Mouse (Mus musculus) forebrain, embryonic 12.5 days (tissue): ENCODE data around the gene Etv6. TPM values are rescaled to one million over a fixed set of nuclear protein-coding genes. Genes with fewer than 3 reads are reported as not detected.

Experiments used
- ATAC-seq: fragments of 200-750 bp; cut with Nextera tagmentation; 2 replicates; pipeline ENCODE4 v1.8.0; 2017; ENCODE audit warnings: moderate TSS enrichment; ENCODE audit not compliant: low FRiP score
- H3K27ac ChIP-seq: fragments of 300-500 bp; sonication (generic); 2 replicates; pipeline ENCODE4 v1.5.1; 2016; ENCODE audit warnings: mild to moderate bottlenecking
- H3K27me3 ChIP-seq: fragments of 300-500 bp; sonication (generic); 2 replicates; pipeline ENCODE4 v1.6.1; 2016; ENCODE audit warnings: mild to moderate bottlenecking
- H3K36me3 ChIP-seq: fragments of 300-500 bp; sonication (generic); replicated peaks from 2 replicates; pipeline ENCODE4 v1.6.1; 2016; ENCODE audit warnings: mild to moderate bottlenecking
- H3K4me1 ChIP-seq: fragments of 300-500 bp; sonication (generic); 2 replicates; pipeline ENCODE4 v1.6.1; 2016
- H3K4me2 ChIP-seq: fragments of 300-500 bp; sonication (generic); 2 replicates; pipeline ENCODE4 v1.6.1; 2016; ENCODE audit warnings: mild to moderate bottlenecking, moderate library complexity
- H3K4me3 ChIP-seq: fragments of 300-500 bp; sonication (generic); replicated peaks from 2 replicates; pipeline ENCODE4 v1.5.1; 2016; ENCODE audit warnings: mild to moderate bottlenecking
- H3K9ac ChIP-seq: fragments of 300-500 bp; sonication (generic); 2 replicates; pipeline ENCODE4 v1.6.1; 2016; ENCODE audit warnings: mild to moderate bottlenecking
- H3K9me3 ChIP-seq: fragments of 300-500 bp; sonication (generic); 2 replicates; pipeline ENCODE4 v1.6.1; 2016
- WGBS: fragments of 180-500 bp; shearing (Covaris S2); methylation state at CpG from one replicate; pipeline ENCODE4 v1.1.7; 2016; 5-methylcytosine and 5-hydroxymethylcytosine counted together
- polyA plus RNA-seq: library from polyadenylated mRNA; unstranded; fragments of >200 nt; fragmentation: Nextera tagmentation; extraction: Ambion mirVana; gene quantifications from 2 replicates; pipeline ENCODE4 v1.2.1, GENCODE M21; 2016

The Etv6 gene
- polyA plus RNA-seq, 1 experiment from 2014 or later, result 15.0 TPM

DNA sequence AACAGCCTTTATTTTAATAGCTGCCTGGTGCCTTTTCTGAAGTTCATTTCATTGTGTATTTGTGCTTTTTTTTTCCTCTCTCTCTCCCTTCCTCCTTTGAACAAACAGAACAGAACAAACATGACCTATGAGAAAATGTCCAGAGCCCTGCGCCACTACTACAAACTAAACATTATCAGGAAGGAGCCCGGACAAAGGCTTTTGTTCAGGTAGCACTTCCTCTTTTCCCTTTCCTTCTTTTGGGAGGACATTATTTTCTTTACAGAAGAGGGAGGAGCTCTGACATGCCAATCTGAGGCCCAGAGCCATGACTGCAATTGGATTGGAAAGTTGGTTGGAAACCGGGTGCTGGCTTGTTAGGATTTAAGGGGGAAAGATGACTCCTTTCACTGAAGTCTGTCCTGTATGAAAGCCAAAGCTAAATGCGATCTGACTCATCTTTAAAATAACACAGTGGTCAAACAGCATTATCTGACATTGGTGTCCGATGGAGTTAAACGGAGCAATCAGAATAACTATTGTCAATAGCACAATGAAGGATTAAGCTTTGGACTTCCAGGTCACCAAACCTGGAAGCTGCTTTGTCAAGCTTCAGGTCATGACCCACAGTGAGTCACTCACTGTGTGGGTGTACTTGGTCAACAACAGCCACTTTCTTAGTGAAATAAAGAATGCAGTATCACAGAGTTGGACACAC is 227.6 kb downstream of the Etv6 start:
- Histone ChIP-seq H3K4me3 (no peak overlapping the region), H3K27ac (no peak overlapping the region), H3K9me3 (peaks cover 4% of the 10 kb centered on the region; the same call in 1 of the 2 replicates), H3K9ac (no peak overlapping the region), H3K4me1 (no peaks in the 10 kb centered on the region), H3K27me3 (no peaks in the 10 kb centered on the region), H3K4me2 (no peak overlapping the region), H3K36me3 (peaks cover 49% of the 10 kb centered on the region)
- WGBS, result 76% methylated on average over 6 of the region's 6 CpGs
- no peak for ATAC-seq

GRCm38 (mm10) chr6:134273884-134274283 is 238.4 kb downstream of the Etv6 start:
- no peak overlapping the region for H3K27ac ChIP-seq
- no peak overlapping the region for H3K9ac ChIP-seq
- 92% methylated on average over 2 of the region's 2 CpGs for WGBS
- no peak overlapping the region for H3K4me3 ChIP-seq
- H3K4me2 ChIP-seq, result no peak overlapping the region
- H3K4me1 ChIP-seq, result no peaks in the 10 kb centered on the region
- peaks cover 11% of the 10 kb centered on the region; the same call in 1 of the 2 replicates for H3K36me3 ChIP-seq
- no peaks in the 10 kb centered on the region for H3K9me3 ChIP-seq
- H3K27me3 ChIP-seq, result no peaks in the 10 kb centered on the region
- no peak for ATAC-seq

DNA sequence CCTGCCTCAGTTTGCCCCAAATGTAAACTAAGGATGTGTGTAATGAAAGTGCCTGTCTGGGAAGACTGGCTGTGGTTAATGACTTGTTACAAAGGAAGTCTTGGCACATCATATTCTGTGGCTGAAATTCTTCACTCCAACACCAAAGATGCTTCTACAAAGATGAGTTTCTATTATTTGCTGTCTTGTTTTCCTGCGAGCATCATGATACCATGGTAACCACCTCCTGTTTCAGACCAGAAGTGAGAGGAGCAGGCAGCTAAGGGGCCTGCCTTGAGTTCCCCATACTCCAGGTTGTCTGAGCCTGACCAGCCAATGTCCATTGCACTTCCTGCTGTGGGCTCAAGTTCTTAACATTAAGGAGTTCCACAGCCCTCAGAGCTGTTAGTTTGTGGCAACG is 241.5 kb downstream of the Etv6 start:
- H3K27me3 ChIP-seq, result no peaks in the 10 kb centered on the region
- no peak for ATAC-seq
- no peak overlapping the region for H3K4me3 ChIP-seq
- no peaks in the 10 kb centered on the region for H3K4me1 ChIP-seq
- H3K9me3 ChIP-seq, result no peaks in the 10 kb centered on the region
- no peak overlapping the region for H3K9ac ChIP-seq
- H3K27ac ChIP-seq, result no peak overlapping the region
- no peak overlapping the region for H3K4me2 ChIP-seq
- WGBS, result 83% methylated on average over 2 of the region's 2 CpGs
- no peaks in the 10 kb centered on the region for H3K36me3 ChIP-seq

GRCm38 (mm10) chr6:134282095-134282494 is 246.6 kb downstream of the Etv6 start:
- no peaks in the 10 kb centered on the region for H3K36me3 ChIP-seq
- no peak overlapping the region for H3K4me2 ChIP-seq
- H3K9ac ChIP-seq, result no peak overlapping the region
- H3K4me1 ChIP-seq, result no peaks in the 10 kb centered on the region
- no peak for ATAC-seq
- whole genome bisulfite sequencing, result 84% methylated on average over 3 of the region's 3 CpGs
- H3K9me3 ChIP-seq, result no peaks in the 10 kb centered on the region
- no peaks in the 10 kb centered on the region for H3K27me3 ChIP-seq
- H3K27ac ChIP-seq, result no peak overlapping the region
- H3K4me3 ChIP-seq, result no peak overlapping the region

- no peak for ATAC-seq
- H3K4me1 ChIP-seq, result no peaks in the 10 kb centered on the region
Observed at GRCm38 (mm10) chr6:134291823-134292222, 256.3 kb downstream of the Etv6 start.

DNA sequence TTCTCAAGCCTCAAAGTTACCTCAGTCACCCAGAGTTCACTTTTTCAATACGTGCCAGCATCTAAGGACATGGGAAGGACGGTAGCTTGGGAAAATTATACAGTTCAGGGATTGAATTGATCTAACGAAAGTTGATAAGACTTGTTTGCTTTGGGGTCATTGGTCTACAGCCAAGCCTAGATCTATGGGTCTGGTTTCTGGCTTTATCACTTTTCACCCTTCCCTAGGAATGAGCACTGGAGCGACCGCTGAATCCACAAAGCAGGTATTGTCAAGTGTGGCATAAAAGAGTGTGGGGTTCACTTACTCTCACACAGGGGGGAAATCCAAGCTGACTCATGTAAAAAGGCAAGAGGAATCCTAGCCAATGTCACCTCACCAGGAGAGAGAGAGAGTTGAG is 256.9 kb downstream of the Etv6 start:
- Histone ChIP-seq H3K4me3 (no peak overlapping the region), H3K27me3 (no peaks in the 10 kb centered on the region), H3K9ac (no peak overlapping the region), H3K27ac (no peak overlapping the region), H3K36me3 (no peaks in the 10 kb centered on the region), H3K4me1 (no peaks in the 10 kb centered on the region), H3K9me3 (no peaks in the 10 kb centered on the region), H3K4me2 (no peak overlapping the region)
- 93% methylated on average over 5 of the region's 5 CpGs for WGBS
- ATAC-seq, result no peak

More at GRCm38 (mm10) chr6:134291823-134292222, 256.3 kb downstream of the Etv6 start:
- Histone ChIP-seq H3K27me3 (no peaks in the 10 kb centered on the region), H3K27ac (no peak overlapping the region), H3K4me2 (no peak overlapping the region), H3K9ac (no peak overlapping the region), H3K9me3 (no peaks in the 10 kb centered on the region), H3K4me3 (no peak overlapping the region), H3K36me3 (no peaks in the 10 kb centered on the region)
- WGBS, result 85% methylated on average over 3 of the region's 3 CpGs

GRCm38 (mm10) chr6:134293615-134294508 is 258.4 kb downstream of the Etv6 start:
- H3K4me2 ChIP-seq, result no peak overlapping the region
- WGBS, result 50% methylated on average over 9 of the region's 9 CpGs
- H3K36me3 ChIP-seq, result no peaks in the 10 kb centered on the region
- H3K4me1 ChIP-seq, result no peaks in the 10 kb centered on the region
- no peaks in the 10 kb centered on the region for H3K27me3 ChIP-seq
- no peak overlapping the region for H3K9ac ChIP-seq
- H3K9me3 ChIP-seq, result no peaks in the 10 kb centered on the region
- H3K4me3 ChIP-seq, result no peak overlapping the region
- H3K27ac ChIP-seq, result no peak overlapping the region
- ATAC-seq, result no peak

- no peaks in the 10 kb centered on the region for H3K27me3 ChIP-seq
- no peak overlapping the region for H3K27ac ChIP-seq
- 81% methylated on average over 13 of the region's 13 CpGs for WGBS
- no peak overlapping the region for H3K4me3 ChIP-seq
- no peaks in the 10 kb centered on the region for H3K9me3 ChIP-seq
- H3K9ac ChIP-seq, result no peak overlapping the region
- ATAC-seq, result no peak
- no peaks in the 10 kb centered on the region for H3K36me3 ChIP-seq
- no peaks in the 10 kb centered on the region for H3K4me1 ChIP-seq
- no peak overlapping the region for H3K4me2 ChIP-seq
Observed at GRCm38 (mm10) chr6:134297884-134298619, 262.6 kb downstream of the Etv6 start.

DNA sequence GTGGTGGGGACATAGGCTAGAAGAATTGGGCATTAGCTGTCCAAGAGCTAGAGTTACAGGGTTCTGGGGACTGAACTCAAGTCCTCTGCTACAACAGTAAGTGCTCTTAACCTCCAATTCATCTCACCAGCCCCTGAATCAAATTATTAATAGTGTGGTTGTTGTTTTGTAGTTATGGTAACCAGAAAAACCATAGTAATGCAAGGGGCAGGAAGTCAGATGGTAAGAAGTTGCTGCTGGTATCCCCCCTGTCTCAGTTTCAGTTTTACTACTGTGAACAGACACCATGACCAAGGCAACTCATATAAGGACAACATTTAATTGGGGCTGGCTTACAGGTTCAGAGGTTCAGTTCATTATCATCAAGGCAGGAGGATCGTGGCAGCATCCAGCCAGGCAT is 266.5 kb downstream of the Etv6 start:
- 92% methylated on average over 1 of the region's 1 CpGs for WGBS
- H3K9me3 ChIP-seq, result no peaks in the 10 kb centered on the region

GRCm38 (mm10) chr6:134311346-134311745 is 275.8 kb downstream of the Etv6 start:
- no peak for ATAC-seq
- no peaks in the 10 kb centered on the region for H3K36me3 ChIP-seq
- H3K27ac ChIP-seq, result no peak overlapping the region
- WGBS, result 91% methylated on average over 4 of the region's 4 CpGs
- H3K4me2 ChIP-seq, result no peak overlapping the region
- H3K9me3 ChIP-seq, result no peaks in the 10 kb centered on the region
- no peak overlapping the region for H3K4me3 ChIP-seq
- no peaks in the 10 kb centered on the region for H3K4me1 ChIP-seq
- H3K27me3 ChIP-seq, result no peaks in the 10 kb centered on the region
- H3K9ac ChIP-seq, result no peak overlapping the region

More for the DNA sequence above, 266.5 kb downstream of the Etv6 start:
- Histone ChIP-seq H3K4me1 (no peaks in the 10 kb centered on the region), H3K27me3 (no peaks in the 10 kb centered on the region), H3K4me3 (no peak overlapping the region), H3K27ac (no peak overlapping the region), H3K36me3 (no peaks in the 10 kb centered on the region), H3K9ac (no peak overlapping the region), H3K4me2 (no peak overlapping the region)
- ATAC-seq, result no peak

GRCm38 (mm10) chr6:134312571-134312970 is 277.1 kb downstream of the Etv6 start:
- no peaks in the 10 kb centered on the region for H3K36me3 ChIP-seq
- no peak overlapping the region for H3K27ac ChIP-seq
- no peak for ATAC-seq
- no peak overlapping the region for H3K4me2 ChIP-seq
- no peaks in the 10 kb centered on the region for H3K9me3 ChIP-seq
- H3K4me1 ChIP-seq, result no peaks in the 10 kb centered on the region
- 93% methylated on average over 8 of the region's 8 CpGs for WGBS
- H3K9ac ChIP-seq, result no peak overlapping the region
- no peaks in the 10 kb centered on the region for H3K27me3 ChIP-seq
- no peak overlapping the region for H3K4me3 ChIP-seq

- no peaks in the 10 kb centered on the region for H3K9me3 ChIP-seq
Observed at GRCm38 (mm10) chr6:134317371-134317770, 281.9 kb downstream of the Etv6 start.

More at GRCm38 (mm10) chr6:134317371-134317770, 281.9 kb downstream of the Etv6 start:
- Histone ChIP-seq H3K36me3 (no peaks in the 10 kb centered on the region), H3K4me2 (no peak overlapping the region), H3K9ac (no peak overlapping the region), H3K27ac (no peak overlapping the region), H3K4me1 (no peaks in the 10 kb centered on the region), H3K27me3 (no peaks in the 10 kb centered on the region), H3K4me3 (no peak overlapping the region)
- 91% methylated on average over 13 of the region's 13 CpGs for WGBS
- ATAC-seq, result no peak
